Mouse (Mus musculus): ENCODE measurements around the gene Tmem246.

- no peak for TF ChIP-seq CTCF (IDR thresholded peaks at IDR 0.05; ENCODE audit: low read depth)
- no peak for TF ChIP-seq EP300 (optimal IDR thresholded peaks at IDR 0.05)
Measured at GRCm38 (mm10) chr4:49549383-49549782, 48.3 kb downstream of the Tmem246 start, which contains the start of gene Aldob.
